Mouse (Mus musculus) lung, postnatal 0 days (tissue): ENCODE data around the gene Btg2.

Experiments
- CTCF ChIP-seq: IDR thresholded peaks from 2 replicates; pipeline ENCODE4 v1.5.1; 2016; ENCODE audit warnings: antibody characterized with exemption, mild to moderate bottlenecking
- EP300 ChIP-seq: IDR thresholded peaks from 2 replicates; pipeline ENCODE4 v1.6.1; 2016; ENCODE audit warnings: antibody characterized with exemption, mild to moderate bottlenecking, control low read depth

- no peak for TF ChIP-seq CTCF
- TF ChIP-seq EP300 = no peak
Measured at GRCm38 (mm10) chr1:134042341-134042740, 36.6 kb downstream of the Btg2 start.
